Mouse (Mus musculus) liver, embryonic 11.5 days (tissue): ENCODE measurements around the gene Akap7. TPM values are rescaled to one million over a fixed set of nuclear protein-coding genes. Genes with fewer than 3 reads are reported as not detected.

Experiments used
- ATAC-seq: fragments of 200-750 bp; cut with Nextera tagmentation; replicated peaks from 2 replicates; pipeline ENCODE4 v1.8.0; 2017; ENCODE audit warnings: moderate number of reproducible peaks, mild to moderate bottlenecking, moderate TSS enrichment, moderate library complexity; ENCODE audit not compliant: low FRiP score
- DNase-seq: peaks from one replicate; pipeline ENCODE4 v3.0.0-alpha.2; 2017; ENCODE audit warnings: low spot score
- H3K27ac ChIP-seq: fragments of 300-500 bp; sonication (generic); 2 replicates; pipeline ENCODE4 v1.5.1; 2014; ENCODE audit warnings: mild to moderate bottlenecking, low read depth, low read length, control low read depth
- H3K27me3 ChIP-seq: fragments of 300-500 bp; sonication (generic); replicated peaks from 2 replicates; pipeline ENCODE4 v1.6.1; 2014; ENCODE audit warnings: low read length, mixed read lengths; ENCODE audit not compliant: control insufficient read depth, insufficient read depth
- H3K36me3 ChIP-seq: fragments of 300-500 bp; sonication (generic); 2 replicates; pipeline ENCODE4 v1.6.1; 2014; ENCODE audit warnings: mild to moderate bottlenecking, low read length, moderate library complexity, mixed read lengths; ENCODE audit not compliant: control insufficient read depth, insufficient read depth
- H3K4me1 ChIP-seq: fragments of 300-500 bp; sonication (generic); replicated peaks from 2 replicates; pipeline ENCODE4 v1.6.1; 2014; ENCODE audit warnings: low read length, mixed read lengths; ENCODE audit not compliant: control insufficient read depth, insufficient read depth
- H3K4me2 ChIP-seq: fragments of 300-500 bp; sonication (generic); 2 replicates; pipeline ENCODE4 v1.6.1; 2014; ENCODE audit warnings: mild to moderate bottlenecking, control low read depth, moderate library complexity
- H3K4me3 ChIP-seq: fragments of 300-500 bp; sonication (generic); 2 replicates; pipeline ENCODE4 v1.5.1; 2014; ENCODE audit warnings: low read depth, low read length, control low read depth
- H3K9ac ChIP-seq: fragments of 300-500 bp; sonication (generic); 2 replicates; pipeline ENCODE4 v1.6.1; 2014; ENCODE audit warnings: low read depth, low read length, control low read depth
- H3K9me3 ChIP-seq: fragments of 300-500 bp; sonication (generic); 2 replicates; pipeline ENCODE4 v1.6.1; 2016; ENCODE audit warnings: low read length, inconsistent platforms, mixed read lengths; ENCODE audit not compliant: control insufficient read depth
- WGBS: fragments of 180-500 bp; shearing (Covaris S2); extraction: QIAGEN DNeasy Blood & Tissue Kit; methylation state at CpG from one replicate; pipeline ENCODE4 v1.1.7; 2014; 5-methylcytosine and 5-hydroxymethylcytosine counted together
- polyA plus RNA-seq: library from polyadenylated mRNA; unstranded; fragments of >200 nt; fragmentation: Nextera tagmentation; extraction: Ambion mirVana; gene quantifications from 2 replicates; pipeline ENCODE4 v1.2.1, GENCODE M21; 2014

Akap7 gene
- polyA plus RNA-seq, 1 experiment from 2014 or later, result 21.6 TPM

DNA sequence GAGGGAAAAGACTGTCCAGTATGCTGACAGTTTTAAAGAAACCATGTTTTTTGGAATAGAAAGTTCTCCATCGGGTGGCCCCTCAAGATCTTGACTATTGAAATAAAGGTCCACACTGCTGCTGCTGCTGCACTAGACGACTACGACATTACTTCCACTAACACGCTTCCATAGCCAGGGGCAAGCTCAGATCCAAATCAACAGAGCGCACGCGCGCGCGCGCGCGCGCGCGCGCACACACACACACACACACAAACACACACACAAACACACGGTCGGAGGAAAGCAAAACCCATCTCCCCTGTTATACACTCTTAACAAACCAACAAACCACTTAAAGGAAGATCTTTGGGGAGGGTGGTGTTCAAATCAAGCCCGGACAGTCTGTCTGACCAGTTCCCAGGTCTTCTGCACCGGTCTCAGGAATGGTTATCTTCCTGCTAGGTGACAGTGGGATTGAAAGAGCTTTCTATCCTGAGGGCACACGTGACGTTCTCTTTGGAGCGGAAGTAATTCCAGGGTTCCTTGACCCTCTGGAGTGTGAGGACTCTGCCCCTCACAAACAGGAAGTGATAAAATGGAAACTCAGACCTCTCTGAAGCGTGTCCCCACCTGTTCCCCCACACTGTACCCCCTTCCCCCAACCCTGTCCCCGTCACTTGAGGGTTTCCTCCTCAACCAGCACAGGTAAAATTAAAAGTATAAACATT is 32.9 kb downstream of the Akap7 start:
- Histone ChIP-seq H3K4me1 (no peaks in the 10 kb centered on the region), H3K4me3 (no peak overlapping the region), H3K9me3 (no peaks in the 10 kb centered on the region), H3K27ac (no peak overlapping the region), H3K4me2 (no peak overlapping the region), H3K36me3 (peaks cover 4% of the 10 kb centered on the region; the same call in 1 of the 2 replicates), H3K27me3 (no peaks in the 10 kb centered on the region), H3K9ac (no peak overlapping the region)
- ATAC-seq, result no peak
- no peak for DNase-seq
- 88% methylated on average over 26 of the region's 26 CpGs for WGBS

DNA sequence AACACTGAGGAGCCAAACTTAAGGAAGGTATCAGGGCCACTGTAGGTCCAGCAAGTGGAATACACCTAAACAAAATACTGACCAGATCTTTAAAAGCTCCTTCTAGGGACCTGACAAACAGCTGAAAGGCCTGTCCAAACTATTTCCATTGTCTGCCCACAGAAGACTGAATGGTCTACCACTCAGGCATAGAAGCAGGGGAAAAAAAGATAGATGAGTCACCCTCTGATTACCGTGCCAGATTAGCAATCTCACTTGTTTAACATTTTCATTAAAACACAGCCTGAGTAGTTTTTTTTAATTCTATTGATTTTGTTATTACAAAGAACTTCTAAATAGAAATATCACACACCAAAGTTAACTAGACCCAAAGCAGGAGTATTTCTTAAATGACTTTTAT is 33.9 kb downstream of the Akap7 start:
- WGBS, result 64% methylated on average over 1 of the region's 1 CpGs
- Histone ChIP-seq H3K9ac (no peak overlapping the region), H3K4me1 (no peaks in the 10 kb centered on the region), H3K9me3 (no peaks in the 10 kb centered on the region), H3K36me3 (peaks cover 4% of the 10 kb centered on the region; the same call in 1 of the 2 replicates), H3K4me2 (no peak overlapping the region), H3K27me3 (no peaks in the 10 kb centered on the region), H3K27ac (no peak overlapping the region), H3K4me3 (no peak overlapping the region)
- no peak for ATAC-seq
- no peak for DNase-seq

DNA sequence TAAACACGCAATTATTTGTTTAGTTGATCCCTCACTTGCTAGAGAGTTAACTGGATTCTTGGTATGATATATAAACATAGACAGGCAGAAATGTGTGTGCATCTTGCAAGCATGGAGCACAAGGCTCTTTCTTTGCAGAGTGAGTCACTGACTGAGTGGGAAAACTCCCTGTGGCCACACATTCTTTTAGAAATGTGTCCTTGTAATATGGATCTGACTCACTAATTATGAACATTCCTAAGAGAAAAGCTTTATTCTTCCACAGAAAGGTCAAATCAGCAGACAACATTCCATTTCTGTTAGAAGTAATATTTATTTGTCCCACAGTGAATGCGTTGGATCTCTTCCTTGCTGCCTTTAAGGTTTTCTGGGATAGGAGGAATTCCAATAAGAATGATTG is 35.9 kb downstream of the Akap7 start:
- H3K9ac ChIP-seq, result no peak overlapping the region
- no peak overlapping the region for H3K4me2 ChIP-seq
- no peaks in the 10 kb centered on the region for H3K4me1 ChIP-seq
- no peak for ATAC-seq
- H3K27ac ChIP-seq, result no peak overlapping the region
- no peaks in the 10 kb centered on the region for H3K9me3 ChIP-seq
- H3K36me3 ChIP-seq, result peaks cover 4% of the 10 kb centered on the region; the same call in 1 of the 2 replicates
- H3K27me3 ChIP-seq, result no peaks in the 10 kb centered on the region
- 86% methylated on average over 2 of the region's 2 CpGs for WGBS
- H3K4me3 ChIP-seq, result no peak overlapping the region
- DNase-seq, result no peak

GRCm38 (mm10) chr10:25271207-25271606 is 36.5 kb downstream of the Akap7 start:
- DNase-seq, result no peak
- no peaks in the 10 kb centered on the region for H3K27me3 ChIP-seq
- H3K36me3 ChIP-seq, result peaks cover 4% of the 10 kb centered on the region; the same call in 1 of the 2 replicates
- H3K9ac ChIP-seq, result no peak overlapping the region
- H3K9me3 ChIP-seq, result no peaks in the 10 kb centered on the region
- 93% methylated on average over 8 of the region's 8 CpGs for WGBS
- ATAC-seq, result no peak
- H3K4me3 ChIP-seq, result no peak overlapping the region
- no peaks in the 10 kb centered on the region for H3K4me1 ChIP-seq
- no peak overlapping the region for H3K4me2 ChIP-seq
- no peak overlapping the region for H3K27ac ChIP-seq

- Histone ChIP-seq H3K4me3 (no peak overlapping the region), H3K9me3 (no peaks in the 10 kb centered on the region), H3K9ac (no peak overlapping the region), H3K4me1 (no peaks in the 10 kb centered on the region), H3K36me3 (peaks cover 4% of the 10 kb centered on the region; the same call in 1 of the 2 replicates), H3K4me2 (no peak overlapping the region), H3K27ac (no peak overlapping the region), H3K27me3 (no peaks in the 10 kb centered on the region)
- WGBS, result 49% methylated on average over 18 of the region's 18 CpGs
- no peak for DNase-seq
- peak; percentile 58 for ATAC-seq
These were observed 39.0 kb downstream of the Akap7 start for GRCm38 (mm10) chr10:25268476-25269351.

DNA sequence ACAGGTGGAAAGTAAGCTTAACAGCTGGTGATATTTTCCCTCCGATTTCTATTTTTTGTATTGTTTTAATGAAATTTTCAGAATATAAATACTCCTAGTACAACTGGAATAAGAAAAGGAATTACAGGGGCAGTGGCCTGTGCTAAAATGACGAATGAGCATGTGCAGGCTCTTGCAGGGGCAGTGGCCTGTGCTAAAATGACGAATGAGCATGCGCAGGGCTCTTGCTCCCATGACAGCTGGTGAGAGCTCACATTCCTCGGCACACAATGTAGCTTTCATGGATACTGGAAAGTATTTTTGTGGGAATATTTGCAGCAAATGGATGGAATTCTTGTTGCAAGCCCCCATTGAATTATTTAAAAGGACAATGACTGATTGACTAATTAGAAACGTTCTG is 46.5 kb downstream of the Akap7 start:
- no peak for DNase-seq
- Histone ChIP-seq H3K36me3 (no peaks in the 10 kb centered on the region), H3K27ac (no peak overlapping the region), H3K9me3 (no peaks in the 10 kb centered on the region), H3K4me3 (no peak overlapping the region), H3K9ac (no peak overlapping the region), H3K4me2 (no peak overlapping the region), H3K4me1 (no peaks in the 10 kb centered on the region), H3K27me3 (no peaks in the 10 kb centered on the region)
- ATAC-seq, result no peak
- WGBS, result 74% methylated on average over 6 of the region's 6 CpGs

GRCm38 (mm10) chr10:25260724-25261123 is 46.9 kb downstream of the Akap7 start:
- H3K27ac ChIP-seq, result no peak overlapping the region
- no peak for DNase-seq
- H3K4me2 ChIP-seq, result no peak overlapping the region
- no peak overlapping the region for H3K4me3 ChIP-seq
- H3K36me3 ChIP-seq, result no peaks in the 10 kb centered on the region
- H3K9ac ChIP-seq, result no peak overlapping the region
- no peak for ATAC-seq
- 92% methylated on average over 10 of the region's 10 CpGs for WGBS
- H3K9me3 ChIP-seq, result no peaks in the 10 kb centered on the region
- no peaks in the 10 kb centered on the region for H3K27me3 ChIP-seq
- no peaks in the 10 kb centered on the region for H3K4me1 ChIP-seq

- Histone ChIP-seq H3K4me1 (0 out of 2 replicates have a peak, but pooled peaks cover 2% of the 10 kb centered on the region), H3K4me2 (no peak overlapping the region), H3K4me3 (no peak overlapping the region), H3K27ac (no peak overlapping the region), H3K9ac (no peak overlapping the region), H3K36me3 (no peaks in the 10 kb centered on the region), H3K27me3 (no peaks in the 10 kb centered on the region), H3K9me3 (no peaks in the 10 kb centered on the region)
- ATAC-seq (no peak), DNase-seq (no peak)
- 73% methylated on average over 6 of the region's 6 CpGs for WGBS
These were observed 49.5 kb downstream of the Akap7 start for GRCm38 (mm10) chr10:25258171-25258570.
